Mouse (Mus musculus) kidney, embryonic 15.5 days (tissue): ENCODE measurements around the gene Rnf32. TPM values are rescaled to one million over a fixed set of nuclear protein-coding genes. Genes with fewer than 3 reads are reported as not detected.

Experiments used
- ATAC-seq: fragments of 200-750 bp; cut with Nextera tagmentation; replicated peaks from 2 replicates; pipeline ENCODE4 v1.8.0; 2017; ENCODE audit warnings: moderate TSS enrichment; ENCODE audit not compliant: low FRiP score
- H3K27ac ChIP-seq: fragments of 300-500 bp; sonication (generic); 2 replicates; pipeline ENCODE4 v1.5.1; 2015; ENCODE audit warnings: mild to moderate bottlenecking, inconsistent platforms
- H3K27me3 ChIP-seq: fragments of 300-500 bp; sonication (generic); 2 replicates; pipeline ENCODE4 v1.6.1; 2015; ENCODE audit warnings: inconsistent platforms
- H3K36me3 ChIP-seq: fragments of 300-500 bp; sonication (generic); 2 replicates; pipeline ENCODE4 v1.6.1; 2015; ENCODE audit warnings: inconsistent platforms
- H3K4me1 ChIP-seq: fragments of 300-500 bp; sonication (generic); 2 replicates; pipeline ENCODE4 v1.6.1; 2015; ENCODE audit warnings: inconsistent platforms
- H3K4me2 ChIP-seq: fragments of 300-500 bp; sonication (generic); 2 replicates; pipeline ENCODE4 v1.6.1; 2015; ENCODE audit warnings: moderate library complexity, mild to moderate bottlenecking, inconsistent platforms
- H3K4me3 ChIP-seq: fragments of 300-500 bp; sonication (generic); replicated peaks from 2 replicates; pipeline ENCODE4 v1.5.1; 2015; ENCODE audit warnings: mild to moderate bottlenecking, inconsistent platforms
- H3K9ac ChIP-seq: fragments of 300-500 bp; sonication (generic); 2 replicates; pipeline ENCODE4 v1.6.1; 2015; ENCODE audit warnings: mild to moderate bottlenecking, inconsistent platforms
- H3K9me3 ChIP-seq: fragments of 300-500 bp; sonication (generic); replicated peaks from 2 replicates; pipeline ENCODE4 v1.6.1; 2016; ENCODE audit warnings: inconsistent platforms
- WGBS: fragments of 180-500 bp; shearing (Covaris S2); methylation state at CpG from one replicate; pipeline ENCODE4 v1.1.7; 2015; ENCODE audit warnings: mixed read lengths; 5-methylcytosine and 5-hydroxymethylcytosine counted together
- polyA plus RNA-seq: library from polyadenylated mRNA; unstranded; fragments of >200 nt; fragmentation: Nextera tagmentation; extraction: Ambion mirVana; gene quantifications from 2 replicates; pipeline ENCODE4 v1.2.1, GENCODE M21; 2015

The Rnf32 gene
- 1.8 and 2.2 TPM in 2 replicates for polyA plus RNA-seq

DNA sequence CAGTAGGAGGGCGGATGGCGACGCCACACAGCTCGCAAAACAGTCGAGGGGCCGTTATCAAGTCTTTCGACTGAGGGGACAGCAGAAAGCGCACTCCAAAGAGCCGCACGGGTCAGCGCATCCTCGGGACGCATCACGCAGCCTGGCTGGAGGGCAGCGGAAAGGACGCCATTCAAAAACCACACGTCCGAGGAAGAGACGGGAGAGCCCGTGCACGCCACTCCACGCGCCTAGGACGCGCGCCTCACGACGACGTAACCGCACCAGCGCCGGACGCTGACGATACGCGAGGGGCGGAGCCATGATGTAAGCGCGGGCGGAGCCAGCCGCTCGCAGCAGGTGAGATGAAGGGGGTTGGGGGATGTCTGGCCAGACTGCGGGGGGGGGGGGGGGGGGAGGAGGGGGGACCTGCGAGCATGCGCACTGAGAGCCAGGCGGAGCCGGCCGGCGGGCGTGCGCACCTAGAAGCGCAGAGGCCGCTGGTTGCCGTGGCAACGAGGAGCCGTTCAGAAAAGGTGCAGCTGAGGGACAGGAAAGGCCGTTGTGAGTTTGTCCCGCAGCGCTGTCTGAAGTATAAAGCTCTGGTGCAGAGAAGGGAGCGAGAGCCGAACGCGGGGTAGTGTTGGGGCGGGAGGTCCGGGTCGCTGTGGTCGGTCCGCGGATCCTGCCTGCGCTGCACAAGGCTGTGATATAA is at the start of gene Rnf32:
Rnf32 (plus strand) TSS at position 423 of the 694 bp plus-strand sequence.
- H3K4me3 ChIP-seq = peak within 1 kb of the TSS; percentile 67
- ATAC-seq = peak; percentile 98
- peak within 1 kb of the TSS; percentile 67; the same call in 1 of the 2 replicates for H3K27ac ChIP-seq
- peak within 1 kb of the TSS; percentile 59 for H3K9ac ChIP-seq
- no peaks in the 10 kb centered on the region for H3K9me3 ChIP-seq
- peaks cover 8% of the 10 kb centered on the region for H3K4me1 ChIP-seq
- no peaks in the 10 kb centered on the region; the same call in 1 of the 2 replicates for H3K27me3 ChIP-seq
- H3K36me3 ChIP-seq = no peaks in the 10 kb centered on the region
- H3K4me2 ChIP-seq = peak within 1 kb of the TSS; percentile 82
- under 1% methylated on average over 67 of the region's 70 CpGs for WGBS

DNA sequence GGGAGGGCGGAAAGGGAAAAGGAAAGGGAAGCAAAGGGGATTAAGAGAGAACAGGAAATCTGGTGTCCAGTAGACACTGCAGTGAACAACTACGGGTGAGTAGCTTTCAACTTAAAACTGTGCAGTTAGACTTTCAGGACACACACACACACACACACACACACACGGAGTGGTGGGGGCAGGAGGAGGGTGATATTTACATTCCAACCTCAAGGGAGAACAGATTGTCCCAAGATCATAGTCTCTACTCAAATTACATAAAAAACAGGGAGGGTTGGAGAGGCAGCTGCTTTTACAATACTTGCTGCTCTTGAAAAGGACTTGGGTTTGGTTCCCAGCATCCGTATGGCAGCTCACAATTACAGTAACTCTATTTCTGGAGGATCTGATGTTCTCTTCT is 45.6 kb upstream of the Rnf32 start:
- H3K9ac ChIP-seq = no peak overlapping the region
- no peaks in the 10 kb centered on the region for H3K4me1 ChIP-seq
- H3K27ac ChIP-seq = no peak overlapping the region
- no peak for ATAC-seq
- 41% methylated on average over 4 of the region's 4 CpGs for WGBS
- no peak overlapping the region for H3K4me3 ChIP-seq
- no peaks in the 10 kb centered on the region for H3K9me3 ChIP-seq
- no peaks in the 10 kb centered on the region for H3K36me3 ChIP-seq
- no peak overlapping the region for H3K4me2 ChIP-seq
- H3K27me3 ChIP-seq = no peaks in the 10 kb centered on the region

DNA sequence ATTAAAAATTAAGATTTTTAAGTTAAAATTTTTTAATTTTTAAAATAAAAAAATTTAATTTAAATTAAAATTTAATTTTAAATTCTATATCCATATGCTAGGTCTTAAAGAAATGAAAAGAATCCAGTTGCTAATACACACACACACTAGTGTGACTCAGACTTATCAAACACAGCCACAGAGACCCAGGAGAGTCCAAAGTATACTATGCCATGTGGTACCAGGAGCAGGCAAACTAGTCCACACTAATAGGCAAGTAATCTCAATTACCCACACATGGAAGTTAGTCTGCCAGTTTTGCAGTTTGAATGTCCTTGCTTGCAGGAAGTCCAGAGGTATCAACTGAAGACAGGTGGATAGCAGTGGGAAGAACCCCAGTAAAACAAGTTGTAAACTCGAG is 35.9 kb upstream of the Rnf32 start:
- no peaks in the 10 kb centered on the region for H3K27me3 ChIP-seq
- H3K9ac ChIP-seq = no peak overlapping the region
- no peak overlapping the region for H3K27ac ChIP-seq
- WGBS = 44% methylated on average over 1 of the region's 1 CpGs
- H3K4me2 ChIP-seq = no peak overlapping the region
- H3K9me3 ChIP-seq = no peaks in the 10 kb centered on the region
- no peaks in the 10 kb centered on the region for H3K36me3 ChIP-seq
- no peak overlapping the region for H3K4me3 ChIP-seq
- no peaks in the 10 kb centered on the region for H3K4me1 ChIP-seq
- no peak for ATAC-seq

GRCm38 (mm10) chr5:29166947-29167346 is 28.8 kb upstream of the Rnf32 start:
- Histone ChIP-seq H3K4me3 (no peak overlapping the region), H3K27me3 (no peaks in the 10 kb centered on the region), H3K4me2 (no peak overlapping the region), H3K36me3 (no peaks in the 10 kb centered on the region), H3K4me1 (0 out of 2 replicates have a peak, but pooled peaks cover 3% of the 10 kb centered on the region), H3K9me3 (no peaks in the 10 kb centered on the region), H3K27ac (no peak overlapping the region), H3K9ac (no peak overlapping the region)
- WGBS = 93% methylated on average over 2 of the region's 2 CpGs
- no peak for ATAC-seq

DNA sequence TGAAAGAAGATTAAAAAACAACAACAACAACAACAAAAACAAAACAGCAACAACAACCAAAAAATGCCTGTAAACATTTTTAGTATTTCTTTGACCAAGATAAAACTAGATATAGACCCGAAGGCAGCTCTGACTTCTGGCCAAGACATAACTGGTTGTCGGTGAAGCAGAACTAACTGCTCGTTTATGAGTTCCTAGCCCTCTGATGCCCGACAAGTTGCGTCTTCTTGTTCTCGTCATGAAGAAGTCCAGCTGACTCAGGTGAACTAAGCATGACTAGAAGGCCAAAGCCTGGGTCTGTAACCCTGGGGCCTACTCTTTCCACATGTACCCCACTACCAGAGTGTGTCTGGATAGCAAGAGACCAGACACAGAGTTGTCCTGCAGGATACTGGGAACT is 25.6 kb upstream of the Rnf32 start:
- Histone ChIP-seq H3K4me3 (no peak overlapping the region), H3K4me1 (0 out of 2 replicates have a peak, but pooled peaks cover 3% of the 10 kb centered on the region), H3K9me3 (no peaks in the 10 kb centered on the region), H3K36me3 (no peaks in the 10 kb centered on the region), H3K9ac (no peak overlapping the region), H3K27me3 (no peaks in the 10 kb centered on the region), H3K27ac (no peak overlapping the region), H3K4me2 (no peak overlapping the region)
- 57% methylated on average over 6 of the region's 6 CpGs for WGBS
- no peak for ATAC-seq

GRCm38 (mm10) chr5:29171165-29171564 is 24.6 kb upstream of the Rnf32 start:
- no peak for ATAC-seq
- Histone ChIP-seq H3K9me3 (no peaks in the 10 kb centered on the region), H3K27ac (no peak overlapping the region), H3K4me3 (no peak overlapping the region), H3K4me2 (no peak overlapping the region), H3K36me3 (no peaks in the 10 kb centered on the region), H3K27me3 (no peaks in the 10 kb centered on the region), H3K4me1 (0 out of 2 replicates have a peak, but pooled peaks cover 3% of the 10 kb centered on the region), H3K9ac (no peak overlapping the region)

DNA sequence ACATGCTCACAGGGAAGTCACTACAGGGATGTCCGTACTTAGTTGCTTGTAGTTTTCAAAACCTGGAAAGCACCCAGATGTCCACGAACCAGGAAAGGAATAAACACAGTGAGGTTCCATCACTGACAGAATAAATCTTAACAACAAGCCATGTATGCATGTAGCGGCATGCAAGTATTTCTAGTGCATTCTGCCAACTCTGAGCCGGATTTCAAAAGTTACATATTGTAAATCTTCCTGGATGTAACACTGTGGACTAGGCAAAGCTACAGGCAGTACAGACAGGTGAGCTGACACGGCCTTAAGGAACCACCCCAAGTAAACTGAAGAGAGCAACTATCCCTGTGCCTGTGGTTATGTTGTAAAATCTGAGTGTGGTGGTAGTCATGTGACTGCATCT is 9.0 kb upstream of the Rnf32 start:
- Histone ChIP-seq H3K9ac (no peak overlapping the region), H3K9me3 (no peaks in the 10 kb centered on the region), H3K36me3 (no peaks in the 10 kb centered on the region), H3K4me2 (no peak overlapping the region), H3K4me1 (no peaks in the 10 kb centered on the region), H3K4me3 (no peak overlapping the region), H3K27me3 (no peaks in the 10 kb centered on the region), H3K27ac (no peak overlapping the region)
- 75% methylated on average over 5 of the region's 5 CpGs for WGBS
- no peak for ATAC-seq

GRCm38 (mm10) chr5:29195231-29195569 is 592 bp upstream of the Rnf32 start:
- no peaks in the 10 kb centered on the region; the same call in 1 of the 2 replicates for H3K27me3 ChIP-seq
- WGBS = 2% methylated on average over 9 of the region's 9 CpGs
- H3K4me2 ChIP-seq = peak overlapping the region; percentile 82
- H3K4me3 ChIP-seq = peak overlapping the region; percentile 67
- H3K36me3 ChIP-seq = no peaks in the 10 kb centered on the region
- H3K9ac ChIP-seq = peak overlapping the region; percentile 59
- ATAC-seq = peak; percentile 66
- H3K9me3 ChIP-seq = no peaks in the 10 kb centered on the region
- H3K27ac ChIP-seq = peak overlapping the region; percentile 67; the same call in 1 of the 2 replicates
- peaks cover 8% of the 10 kb centered on the region for H3K4me1 ChIP-seq

DNA sequence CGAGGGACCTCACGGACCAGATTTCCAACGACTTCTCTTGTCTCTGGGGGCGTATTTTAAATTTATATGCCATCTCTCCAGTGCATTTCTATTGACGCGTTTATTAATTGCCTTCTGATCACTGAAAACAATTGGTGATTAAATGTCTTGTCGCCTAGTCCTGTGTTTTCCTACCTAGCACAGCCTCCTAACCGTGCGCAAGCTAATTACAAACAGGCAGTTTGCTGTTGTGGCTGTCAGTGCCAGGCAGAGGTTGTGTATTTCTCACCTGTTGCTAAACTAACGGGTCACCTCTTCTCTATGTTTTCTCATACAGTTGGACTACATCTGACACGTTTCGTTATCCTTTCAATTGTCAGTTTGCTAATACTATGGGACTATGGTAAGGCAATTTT is 469 bp downstream of the Rnf32 start:
- Histone ChIP-seq H3K9ac (peak overlapping the region; percentile 59), H3K9me3 (no peaks in the 10 kb centered on the region), H3K4me1 (peaks cover 8% of the 10 kb centered on the region), H3K27me3 (no peaks in the 10 kb centered on the region; the same call in 1 of the 2 replicates), H3K4me2 (peak overlapping the region; percentile 82), H3K27ac (no peak overlapping the region), H3K4me3 (peak overlapping the region; percentile 67), H3K36me3 (no peaks in the 10 kb centered on the region)
- ATAC-seq = peak; percentile 22; the same call in 1 of the 2 replicates
- 10% methylated on average over 12 of the region's 12 CpGs for WGBS

GRCm38 (mm10) chr5:29197187-29197586 is 1.4 kb downstream of the Rnf32 start:
- Histone ChIP-seq H3K4me3 (no peak overlapping the region), H3K27me3 (no peaks in the 10 kb centered on the region; the same call in 1 of the 2 replicates), H3K9me3 (no peaks in the 10 kb centered on the region), H3K9ac (no peak overlapping the region), H3K27ac (no peak overlapping the region), H3K4me2 (no peak overlapping the region), H3K36me3 (no peaks in the 10 kb centered on the region), H3K4me1 (peaks cover 8% of the 10 kb centered on the region)
- 84% methylated on average over 4 of the region's 4 CpGs for WGBS
- ATAC-seq = no peak

- Histone ChIP-seq H3K36me3 (no peaks in the 10 kb centered on the region), H3K9me3 (no peaks in the 10 kb centered on the region), H3K4me3 (no peak overlapping the region), H3K4me1 (peaks cover 8% of the 10 kb centered on the region), H3K27me3 (no peaks in the 10 kb centered on the region; the same call in 1 of the 2 replicates), H3K9ac (no peak overlapping the region), H3K27ac (no peak overlapping the region), H3K4me2 (no peak overlapping the region)
- no peak for ATAC-seq
- WGBS = 83% methylated on average over 4 of the region's 4 CpGs
These were observed 3.2 kb downstream of the Rnf32 start for GRCm38 (mm10) chr5:29198960-29199488.

GRCm38 (mm10) chr5:29199868-29200267 is 4.1 kb downstream of the Rnf32 start:
- 85% methylated on average over 3 of the region's 3 CpGs for WGBS

More at GRCm38 (mm10) chr5:29199868-29200267, 4.1 kb downstream of the Rnf32 start:
- no peaks in the 10 kb centered on the region for H3K36me3 ChIP-seq
- no peak overlapping the region for H3K27ac ChIP-seq
- H3K4me1 ChIP-seq = peaks cover 8% of the 10 kb centered on the region
- no peak overlapping the region for H3K4me3 ChIP-seq
- no peak for ATAC-seq
- H3K4me2 ChIP-seq = no peak overlapping the region
- H3K9ac ChIP-seq = no peak overlapping the region
- no peaks in the 10 kb centered on the region for H3K9me3 ChIP-seq
- H3K27me3 ChIP-seq = no peaks in the 10 kb centered on the region; the same call in 1 of the 2 replicates
